Mouse (Mus musculus): ENCODE data around the gene Slc2a1.

DNA sequence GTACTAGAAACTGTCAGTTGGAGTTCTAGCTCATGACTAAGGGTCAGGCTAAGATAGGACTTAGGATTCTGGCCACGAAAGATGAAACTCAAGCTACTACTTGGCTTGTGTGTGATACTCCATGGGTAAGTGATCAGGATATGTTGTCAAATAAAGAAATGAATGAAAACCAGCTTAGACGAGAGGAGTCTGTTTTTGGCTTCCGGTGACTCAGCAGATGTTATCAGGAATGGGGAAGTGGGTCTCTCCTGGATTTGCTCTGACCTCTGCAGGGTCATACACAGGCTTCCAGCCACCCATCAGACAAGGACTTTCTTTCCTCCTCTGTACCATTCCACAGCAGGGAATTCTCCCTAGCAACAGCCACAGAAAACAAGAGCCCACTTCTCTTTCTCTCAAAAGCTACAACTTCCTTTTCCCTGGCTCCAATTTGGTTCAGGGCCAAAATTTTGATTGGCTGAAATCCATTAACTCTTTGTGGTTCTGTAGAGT lies 25.7 kb upstream of the Slc2a1 start:
- TF ChIP-seq CTCF (conservative IDR thresholded peaks at IDR 0.05 in 1 of 2, IDR thresholded peaks at IDR 0.05 in 1 of 2; ENCODE audit: low read depth in 2 of 2, low read length in 2 of 2) = no peak
- TF ChIP-seq MYC (IDR thresholded peaks at IDR 0.05; ENCODE audit: low read depth, low read length) = no peak
- TF ChIP-seq POLR2A (IDR thresholded peaks at IDR 0.05; ENCODE audit: low read depth, low read length) = no peak
- TF ChIP-seq E2F4 (IDR thresholded peaks at IDR 0.05; ENCODE audit: insufficient replicate concordance, low read depth, low read length) = no peak
- TF ChIP-seq TCF12 (IDR thresholded peaks at IDR 0.05; ENCODE audit: low read depth, low read length) = no peak
- TF ChIP-seq MEF2A (IDR thresholded peaks at IDR 0.05; ENCODE audit: borderline replicate concordance, low read depth, low read length) = no peak
- no peak for TF ChIP-seq POLR2AphosphoS2 (IDR thresholded peaks at IDR 0.05; ENCODE audit: low read depth, low read length)
- no peak for TF ChIP-seq MXI1 (IDR thresholded peaks at IDR 0.05; ENCODE audit: low read depth, low read length)
- TF ChIP-seq JUND (conservative IDR thresholded peaks at IDR 0.05; ENCODE audit: low read depth, low read length) = no peak

Data from CH12.LX (cell line).